Comparison of ENCODE assay signal across 18 mouse cellular contexts in the genomic region with DNA sequence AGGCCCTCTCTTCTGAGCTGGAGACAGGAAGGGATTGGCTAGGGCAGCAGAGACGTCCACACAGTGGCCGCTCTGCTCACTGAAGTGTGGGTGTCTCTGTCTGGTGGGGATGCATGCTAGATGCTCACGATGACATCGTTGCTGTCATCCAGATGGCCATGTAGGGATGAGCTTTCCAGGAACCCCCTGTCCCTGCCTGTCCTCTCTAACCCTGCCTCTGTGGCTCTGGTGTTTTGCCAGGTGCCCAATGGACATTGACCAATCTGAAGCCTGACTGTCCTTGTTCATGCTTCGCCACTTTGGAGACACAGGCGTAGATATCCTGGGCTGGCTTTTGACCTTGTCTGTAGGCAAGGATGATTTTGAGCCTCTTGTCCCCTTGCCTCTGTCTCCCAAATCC.
A peak's percentile ranks its signal among the peaks of the same experiment; 100 is the strongest.
DNase-seq lines count a peak whose midpoint lies in the region; ATAC-seq and TF ChIP-seq lines count a peak whose summit lies in the region.
"Had no signal": no experiment of that assay in that cellular context is flagged by ENCODE, and none has a peak within 500 bp of the region (broad histone marks: within the 10 kb centered on the region; RNA-seq: fewer than 3 reads in every experiment).

No protein-coding gene starts in this region.

- peak; percentile 20 for DNase-seq in hindbrain, postnatal 0 days (ENCODE audit: low spot score)
- no peak for DNase-seq in hindbrain, embryonic 11.5 days (ENCODE audit: low spot score)
- DNase-seq in kidney, adult 9 months: peak; percentile 48
- no peak for DNase-seq in kidney, postnatal 4 days
- peak; percentile 39 for DNase-seq in midbrain, embryonic 11.5 days (ENCODE audit: low spot score, missing footprints)
- DNase-seq: adrenal gland, adult 2 months; adrenal gland, postnatal 25 days; cerebellum, adult 9-10 months; embryo, embryonic 11 days; gastrocnemius, adult 2 months; gastrocnemius, postnatal 25 days had no signal

- no peak for TF ChIP-seq CTCF in hindbrain, postnatal 0 days (IDR thresholded peaks at IDR 0.05; ENCODE audit: low read depth)

- no peaks in the 10 kb centered on the region; the same call in 1 of the 2 replicates for H3K36me3 ChIP-seq in hindbrain, postnatal 0 days (ENCODE audit: insufficient read depth, low read length)
- H3K36me3 ChIP-seq in hindbrain, embryonic 11.5 days (ENCODE audit: control insufficient read depth, insufficient read depth, low read length): no peaks in the 10 kb centered on the region; the same call in 1 of the 2 replicates
- no peaks in the 10 kb centered on the region for H3K36me3 ChIP-seq in midbrain, embryonic 11.5 days (ENCODE audit: control insufficient read depth, insufficient read depth, low read length)
- H3K36me3 ChIP-seq in midbrain, embryonic 16.5 days (ENCODE audit: control insufficient read depth, insufficient read depth, low read length): no peaks in the 10 kb centered on the region
- H3K36me3 ChIP-seq: embryonic facial prominence, embryonic 15.5 days; forebrain, embryonic 10.5 days; heart, embryonic 12.5 days; hindbrain, embryonic 10.5 days; hindbrain, embryonic 15.5 days had no signal

- no peak overlapping the region for H3K9ac ChIP-seq in hindbrain, postnatal 0 days (replicated peaks; ENCODE audit: low read length)
- no peak overlapping the region for H3K9ac ChIP-seq in hindbrain, embryonic 11.5 days (ENCODE audit: low read depth, low read length)
- H3K9ac ChIP-seq in midbrain, embryonic 11.5 days (ENCODE audit: low read length): no peak overlapping the region
- H3K9ac ChIP-seq in midbrain, embryonic 16.5 days (ENCODE audit: low read depth, low read length): no peak overlapping the region
- H3K9ac ChIP-seq: embryonic facial prominence, embryonic 15.5 days; heart, embryonic 12.5 days; hindbrain, embryonic 15.5 days had no signal

- no peak overlapping the region for H3K4me3 ChIP-seq in hindbrain, postnatal 0 days (ENCODE audit: low read length)
- no peak overlapping the region for H3K4me3 ChIP-seq in hindbrain, embryonic 11.5 days (ENCODE audit: low read depth, low read length)
- H3K4me3 ChIP-seq in midbrain, embryonic 11.5 days (ENCODE audit: low read depth, low read length): no peak overlapping the region
- no peak overlapping the region for H3K4me3 ChIP-seq in midbrain, embryonic 16.5 days (ENCODE audit: low read depth, low read length)
- H3K4me3 ChIP-seq: embryonic facial prominence, embryonic 15.5 days; erythroblast, embryonic 14.5 days; forebrain, embryonic 10.5 days; gastrocnemius, adult 2 months; heart, embryonic 12.5 days; hindbrain, embryonic 10.5 days; hindbrain, embryonic 15.5 days had no signal

- H3K27me3 ChIP-seq in hindbrain, postnatal 0 days (ENCODE audit: insufficient read depth, low read length): no peaks in the 10 kb centered on the region
- H3K27me3 ChIP-seq in hindbrain, embryonic 11.5 days (ENCODE audit: control insufficient read depth, insufficient read depth, low read length): no peaks in the 10 kb centered on the region
- H3K27me3 ChIP-seq in midbrain, embryonic 11.5 days (ENCODE audit: control insufficient read depth, insufficient read depth, low read length): no peaks in the 10 kb centered on the region
- no peaks in the 10 kb centered on the region for H3K27me3 ChIP-seq in midbrain, embryonic 16.5 days (ENCODE audit: control insufficient read depth, insufficient read depth, low read depth, low read length)
- H3K27me3 ChIP-seq: embryonic facial prominence, embryonic 15.5 days; hindbrain, embryonic 15.5 days had no signal

- ATAC-seq in hindbrain, postnatal 0 days: 0 out of 2 replicates have a peak, but pooled peaks have one; percentile 39
- no peak for ATAC-seq in hindbrain, embryonic 11.5 days (ENCODE audit: low FRiP score)
- ATAC-seq in midbrain, embryonic 11.5 days (ENCODE audit: low FRiP score): no peak
- no peak for ATAC-seq in midbrain, embryonic 16.5 days

- peaks cover 12% of the 10 kb centered on the region for H3K4me1 ChIP-seq in hindbrain, postnatal 0 days (ENCODE audit: insufficient read depth, low read length)
- H3K4me1 ChIP-seq in hindbrain, embryonic 11.5 days (replicated peaks; ENCODE audit: control insufficient read depth, insufficient read depth, low read length): no peaks in the 10 kb centered on the region
- H3K4me1 ChIP-seq in midbrain, embryonic 11.5 days (ENCODE audit: control insufficient read depth, insufficient read depth, low read length): no peaks in the 10 kb centered on the region
- peaks cover 11% of the 10 kb centered on the region for H3K4me1 ChIP-seq in midbrain, embryonic 16.5 days (ENCODE audit: control insufficient read depth, insufficient read depth, low read length)

- no peaks in the 10 kb centered on the region for H3K9me3 ChIP-seq in hindbrain, postnatal 0 days (ENCODE audit: low read length)
- no peaks in the 10 kb centered on the region for H3K9me3 ChIP-seq in hindbrain, embryonic 11.5 days (ENCODE audit: control insufficient read depth, low read length)
- H3K9me3 ChIP-seq in midbrain, embryonic 11.5 days (ENCODE audit: control insufficient read depth, low read length): no peaks in the 10 kb centered on the region
- H3K9me3 ChIP-seq in midbrain, embryonic 16.5 days (replicated peaks; ENCODE audit: control insufficient read depth, low read length, poor library complexity, severe bottlenecking): no peaks in the 10 kb centered on the region
- H3K9me3 ChIP-seq: embryonic facial prominence, embryonic 15.5 days; forebrain, embryonic 10.5 days; heart, embryonic 12.5 days; hindbrain, embryonic 10.5 days; hindbrain, embryonic 15.5 days had no signal

- no peak overlapping the region for H3K27ac ChIP-seq in hindbrain, postnatal 0 days
- no peak overlapping the region for H3K27ac ChIP-seq in hindbrain, embryonic 11.5 days (ENCODE audit: low read depth, low read length)
- no peak overlapping the region for H3K27ac ChIP-seq in midbrain, embryonic 11.5 days (ENCODE audit: low read depth, low read length)
- no peak overlapping the region for H3K27ac ChIP-seq in midbrain, embryonic 16.5 days (ENCODE audit: low read length)
- H3K27ac ChIP-seq: embryonic facial prominence, embryonic 15.5 days; forebrain, embryonic 10.5 days; gastrocnemius, adult 2 months; hindbrain, embryonic 15.5 days had no signal

- 68% methylated on average over 6 of the region's 6 CpGs for WGBS in hindbrain, postnatal 0 days
- 92% methylated on average over 6 of the region's 6 CpGs for WGBS in hindbrain, embryonic 11.5 days
- WGBS in midbrain, embryonic 11.5 days: 88% methylated on average over 6 of the region's 6 CpGs
- WGBS in midbrain, embryonic 16.5 days: 93% methylated on average over 6 of the region's 6 CpGs

- H3K4me2 ChIP-seq in hindbrain, postnatal 0 days (ENCODE audit: low read depth, low read length): no peak overlapping the region
- no peak overlapping the region for H3K4me2 ChIP-seq in hindbrain, embryonic 11.5 days (replicated peaks; ENCODE audit: low read depth, low read length)
- H3K4me2 ChIP-seq in midbrain, embryonic 11.5 days: no peak overlapping the region
- H3K4me2 ChIP-seq in midbrain, embryonic 16.5 days (ENCODE audit: low read length): no peak overlapping the region
- H3K4me2 ChIP-seq: embryonic facial prominence, embryonic 15.5 days; heart, embryonic 12.5 days; hindbrain, embryonic 15.5 days had no signal

Comparison
In these comparisons a context has a peak if more than half of its experiments do, and no peak if none do; other contexts are left out.
1. DNase-seq: peak in hindbrain, postnatal 0 days (single experiment), kidney, adult 9 months (single experiment) and midbrain, embryonic 11.5 days (single experiment); none in hindbrain, embryonic 11.5 days (single experiment) and kidney, postnatal 4 days (0 of 2).